Mouse (Mus musculus) ovary, postnatal 10 days (tissue): Measurements from ENCODE around the gene Anp32b.

Source experiments
- DNase-seq: peaks from one replicate; pipeline ENCODE4 v3.0.0; 2022; ENCODE audit warnings: low spot score

Anp32b gene

DNA sequence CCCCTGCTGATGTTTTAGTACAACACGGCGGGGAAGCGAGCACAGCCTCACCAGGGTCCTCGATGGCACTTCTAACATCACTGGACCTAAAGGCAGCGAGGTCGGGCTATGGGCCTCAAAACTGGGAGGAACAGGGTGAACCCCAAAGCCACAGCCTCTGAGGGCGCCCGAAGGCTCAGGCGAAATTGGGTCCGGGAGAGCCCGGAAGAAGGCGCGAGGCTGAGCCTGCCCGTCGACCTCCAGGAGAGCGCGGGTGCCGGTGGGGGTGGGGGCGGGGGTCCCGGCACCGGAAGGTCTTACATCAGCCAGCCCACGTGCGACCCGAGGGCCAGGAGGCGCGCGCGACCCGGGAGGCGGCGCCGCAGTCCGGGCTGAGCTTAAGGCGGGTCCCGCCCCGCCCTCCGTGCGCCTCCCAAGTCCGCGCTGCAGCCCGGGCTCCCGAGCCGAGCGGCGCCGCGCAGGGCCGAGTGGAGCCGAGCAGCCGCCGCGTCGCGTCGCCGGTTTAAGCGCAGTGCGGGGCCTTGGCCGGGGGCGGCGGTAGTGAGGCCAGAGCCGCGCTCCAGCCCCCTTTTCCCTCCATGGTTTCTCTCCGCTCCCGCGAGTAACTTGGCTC lies at the start of gene Anp32b:
Gene Anp32b, plus strand, starts transcription at position 384 of the 613 bp plus-strand sequence.
- DNase-seq: peak; percentile 87

DNA sequence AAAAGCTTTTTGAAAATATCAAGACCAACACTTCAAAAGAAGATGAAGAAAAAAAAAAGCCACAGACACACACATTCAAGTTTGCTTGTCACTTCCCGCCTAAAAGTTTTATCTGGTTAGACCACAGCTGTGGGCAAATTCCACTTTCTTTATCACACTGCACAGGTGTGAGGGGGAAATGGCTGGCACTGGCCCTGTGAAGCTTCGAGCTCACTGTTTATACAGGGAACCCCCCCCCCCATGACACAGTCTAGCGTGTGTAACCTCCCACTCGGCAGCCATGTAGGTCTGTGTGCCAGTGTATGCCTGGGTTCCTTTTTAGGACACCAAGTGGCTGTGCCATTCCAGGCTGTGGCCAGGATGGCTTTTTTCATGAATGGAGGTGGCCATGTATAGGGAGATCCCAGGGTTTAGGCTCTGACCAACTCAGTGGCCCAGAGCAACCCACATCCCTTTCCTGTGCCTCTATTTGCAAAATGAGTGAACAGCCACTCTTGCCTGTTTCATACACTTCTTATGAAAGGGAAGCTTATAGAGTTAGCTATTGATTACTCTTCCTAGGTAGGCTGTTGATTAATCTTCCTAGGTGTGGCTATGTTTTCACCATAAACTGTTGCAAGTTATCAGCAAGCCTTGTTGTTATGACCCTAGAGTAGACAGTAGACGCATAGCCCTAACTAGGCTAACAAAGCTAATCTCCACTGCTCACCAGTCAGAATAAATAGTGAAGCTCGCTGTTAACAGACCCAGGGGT lies 46.5 kb upstream of the Anp32b start:
- no peak for DNase-seq

DNA sequence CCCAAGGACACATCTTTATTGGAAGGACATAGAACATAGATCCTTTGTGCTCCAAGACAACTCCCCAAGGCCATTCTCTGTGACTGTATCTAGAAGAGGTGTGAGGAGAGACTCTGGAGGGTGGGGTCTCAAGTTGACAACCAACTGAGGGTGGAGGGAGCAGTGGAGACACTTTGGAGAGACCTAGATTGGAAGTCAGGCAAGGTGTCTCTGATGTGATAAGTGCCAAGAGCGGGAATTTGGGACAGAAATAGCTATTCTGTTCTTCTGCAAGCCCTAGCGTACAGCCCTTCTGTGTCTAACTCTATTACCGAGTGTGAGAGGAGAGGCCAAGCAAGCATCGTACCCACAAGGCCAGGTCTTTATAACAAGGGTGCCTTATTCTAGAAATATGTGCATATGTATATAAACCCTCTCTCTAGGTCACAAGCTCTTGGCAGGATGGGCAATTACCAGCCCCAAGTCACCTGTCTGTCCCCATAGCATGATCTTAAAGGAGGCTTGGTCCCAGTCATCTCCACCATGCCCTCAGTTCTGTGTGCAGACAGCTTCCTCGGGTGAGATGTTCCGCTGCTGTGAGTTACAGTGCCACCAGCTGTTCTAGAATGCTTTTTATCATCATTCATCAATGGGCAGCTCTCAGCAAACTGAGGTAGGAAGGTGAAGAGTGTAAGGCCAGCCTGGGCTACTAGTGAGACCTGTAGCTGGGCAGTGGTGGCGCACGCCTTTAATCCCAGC lies 43.6 kb upstream of the Anp32b start:
- DNase-seq: no peak

DNA sequence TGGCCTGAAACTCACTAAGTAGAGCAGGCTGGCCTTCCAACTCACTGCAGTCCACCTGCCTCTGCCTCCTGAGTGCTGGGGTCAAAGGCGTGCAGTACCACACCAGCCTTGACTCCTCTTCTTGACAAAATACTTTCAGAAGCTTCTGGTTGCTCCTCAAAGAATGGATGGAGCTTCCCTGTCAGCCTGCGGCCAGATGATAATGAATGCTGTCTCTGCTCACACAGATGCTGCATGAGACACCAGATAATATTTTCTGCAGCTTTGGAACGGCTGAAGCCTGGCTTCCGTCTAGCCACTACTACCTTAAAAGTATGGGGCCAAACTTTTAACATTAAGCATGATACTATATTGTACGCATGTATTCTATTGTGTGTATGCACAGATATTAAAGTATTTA lies 40.0 kb upstream of the Anp32b start:
- DNase-seq: no peak

DNA sequence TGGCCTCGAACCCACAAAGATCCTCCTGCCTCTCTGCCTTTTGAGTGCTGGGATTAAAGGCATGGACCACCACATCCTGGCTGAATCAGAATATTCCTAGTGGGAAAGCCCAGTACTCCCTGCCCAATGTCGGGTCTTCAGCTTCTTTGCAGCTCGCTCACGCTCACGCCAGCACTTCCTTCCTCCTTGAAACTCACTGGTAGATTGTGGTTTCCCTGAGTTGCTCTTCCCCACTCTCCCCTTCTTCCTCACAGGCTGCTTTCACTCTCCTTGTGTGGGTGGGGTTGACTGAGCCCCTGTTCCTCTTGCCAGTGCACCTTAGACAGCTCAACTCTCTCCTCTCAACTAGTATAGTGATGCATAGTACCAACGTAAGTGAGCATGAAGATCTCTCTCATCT lies 39.2 kb upstream of the Anp32b start:
- DNase-seq: no peak

DNA sequence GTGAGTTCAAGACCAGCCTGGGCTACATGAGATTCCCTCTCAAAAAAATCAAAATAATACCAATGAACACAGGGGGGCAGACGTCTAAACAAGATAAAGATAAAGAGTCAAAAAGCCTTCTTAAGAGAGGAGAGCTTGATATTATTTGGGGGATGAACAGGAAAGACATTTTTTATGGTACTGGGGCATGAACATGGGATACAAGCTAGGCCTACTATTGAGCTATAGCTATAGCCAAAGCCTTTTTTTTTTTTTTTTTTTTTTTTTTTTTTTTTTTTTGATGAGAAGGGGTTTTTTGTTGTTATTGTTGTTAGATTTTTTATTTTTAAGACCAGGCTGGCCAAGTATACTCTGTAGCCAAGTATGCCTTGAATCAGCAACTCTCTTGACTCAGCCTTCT lies 38.6 kb upstream of the Anp32b start:
- DNase-seq: no peak

DNA sequence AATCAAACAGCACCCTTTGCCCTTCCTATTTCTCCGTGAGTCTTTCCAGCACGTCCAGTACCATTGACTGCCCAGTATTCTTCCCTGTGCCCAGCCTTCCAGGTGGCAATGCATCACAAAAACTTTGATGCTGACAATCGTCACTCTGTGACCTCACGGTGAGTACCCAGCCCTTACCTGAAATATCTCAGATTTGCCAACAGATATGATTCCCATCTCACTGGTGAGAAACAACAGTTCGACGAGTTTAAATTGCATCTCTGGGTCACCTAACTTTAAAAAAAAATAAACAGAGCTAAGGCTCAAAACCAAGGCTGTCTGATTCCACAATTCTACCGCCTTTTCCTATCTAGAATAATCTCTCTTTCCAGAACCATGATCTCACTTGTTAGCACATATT lies 37.3 kb upstream of the Anp32b start, which contains the start of gene Hemgn:
Gene Hemgn, minus strand, starts transcription at position 101 of the 400 bp plus-strand sequence.
- DNase-seq: no peak

DNA sequence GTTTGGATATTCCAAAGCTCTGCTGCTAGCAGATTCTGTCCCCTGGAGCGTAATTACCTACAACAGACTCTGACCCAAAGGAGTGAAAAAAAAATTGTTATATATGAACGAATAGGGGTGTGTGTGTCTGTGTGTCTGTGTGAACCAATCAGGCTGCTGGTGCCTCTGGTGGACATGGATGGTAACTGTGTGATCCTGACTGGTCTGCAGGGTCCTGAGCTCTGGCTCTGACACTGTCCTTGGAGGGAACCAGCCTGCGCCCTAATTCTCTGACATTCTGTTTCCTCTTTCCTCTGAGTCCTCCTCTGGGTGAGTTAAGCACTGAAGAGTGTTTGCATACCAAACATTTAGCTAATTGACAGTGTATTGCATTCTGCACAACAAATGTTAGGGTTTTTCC lies 33.2 kb upstream of the Anp32b start:
- no peak for DNase-seq

DNA sequence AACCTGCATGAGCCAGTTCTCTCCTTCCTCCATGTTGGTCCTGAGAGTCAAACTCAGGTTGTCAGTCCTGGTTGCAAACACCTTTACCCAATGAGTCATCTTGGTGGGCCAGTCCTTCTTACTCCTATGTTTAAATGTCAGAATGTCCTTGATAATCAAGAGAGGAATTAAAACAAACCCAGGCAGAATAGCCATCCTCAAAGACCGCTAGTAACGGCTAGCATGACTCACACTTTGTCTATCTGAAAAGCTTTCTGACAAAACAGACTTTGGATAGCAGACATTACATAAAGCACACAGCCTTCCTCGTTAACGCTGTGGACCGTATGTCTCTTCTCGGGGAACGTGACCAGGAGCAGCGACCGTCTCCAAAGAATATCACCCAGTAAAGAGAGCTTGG lies 31.9 kb upstream of the Anp32b start:
- no peak for DNase-seq

DNA sequence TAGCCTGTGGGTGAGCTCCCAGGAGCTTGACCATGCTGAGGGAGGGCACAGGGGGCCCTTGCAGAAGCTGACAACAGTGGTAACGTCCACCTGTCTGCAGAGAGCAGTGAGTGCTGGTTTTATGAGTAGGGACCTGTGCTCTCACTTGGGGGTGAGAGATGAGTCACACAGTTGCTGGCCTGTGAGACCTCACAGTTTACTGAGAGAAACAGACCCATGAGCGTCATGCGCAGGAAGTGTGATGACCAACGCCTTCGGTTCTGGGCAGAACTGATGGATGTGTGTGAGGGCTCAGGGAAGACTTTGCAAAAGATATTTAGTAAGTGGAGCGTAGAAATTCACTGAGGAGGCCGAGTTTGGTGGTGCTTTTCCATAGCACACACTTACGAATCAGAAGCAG lies 28.1 kb upstream of the Anp32b start:
- DNase-seq: no peak

DNA sequence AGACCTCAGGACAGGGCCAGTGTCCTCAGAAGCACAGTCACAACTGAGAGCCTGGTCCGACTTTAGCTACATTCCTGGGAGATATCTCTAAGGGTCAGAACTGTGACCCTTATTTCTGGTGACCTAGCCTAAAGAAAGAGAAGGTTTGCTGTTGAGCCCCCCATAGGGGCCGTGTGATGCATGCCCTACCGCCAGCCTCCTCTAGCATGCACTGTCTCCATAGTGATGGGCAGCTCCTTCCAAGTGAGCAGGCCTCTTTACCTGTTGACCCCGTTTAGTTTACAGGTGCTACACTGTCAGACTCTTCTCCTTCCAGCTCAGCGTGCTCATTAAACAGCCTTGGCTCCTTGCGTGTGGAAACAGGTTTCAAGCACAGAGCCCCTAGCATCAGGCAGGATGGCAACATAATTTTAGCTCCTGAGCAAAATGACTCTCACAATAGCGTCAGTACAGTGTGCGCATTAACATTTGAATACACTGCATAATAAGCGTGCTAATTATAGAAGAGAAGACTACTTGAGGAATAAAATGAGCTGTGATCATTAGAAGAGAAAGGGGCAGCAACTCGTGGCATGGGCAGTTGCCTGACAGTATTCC lies 21.7 kb upstream of the Anp32b start:
- no peak for DNase-seq

DNA sequence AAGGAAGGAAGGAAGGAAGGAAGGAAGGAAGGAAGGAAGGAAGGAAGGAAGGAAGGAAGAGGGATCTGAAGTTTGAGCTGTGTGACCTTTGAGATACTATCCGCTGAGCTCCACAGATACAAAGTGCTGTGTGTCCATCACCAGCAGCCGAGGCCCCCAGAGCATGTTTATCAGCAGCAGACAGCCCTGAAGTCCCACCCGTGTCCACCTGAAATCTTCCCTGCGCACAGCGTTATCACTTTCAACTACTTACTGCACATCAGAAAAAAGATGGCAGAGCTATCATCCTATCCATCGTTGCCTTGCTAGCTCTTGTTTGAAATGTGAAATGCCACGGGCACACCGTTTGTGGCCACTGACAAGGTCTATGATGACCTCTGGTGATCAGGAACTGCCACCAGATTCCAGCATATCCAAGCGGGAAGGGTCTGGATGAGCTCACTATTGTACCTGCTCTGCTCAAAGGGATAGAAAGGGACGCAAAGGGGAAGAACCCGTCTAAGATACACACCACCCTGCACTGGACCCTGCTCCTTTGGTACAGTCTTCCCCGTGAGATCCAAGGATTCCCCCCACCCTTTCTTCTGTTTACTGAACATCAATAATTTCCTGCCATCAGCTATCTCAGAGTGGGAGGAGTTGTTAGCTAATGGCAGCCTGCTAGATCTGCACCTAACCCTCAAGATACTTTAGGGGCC lies 18.2 kb upstream of the Anp32b start:
- DNase-seq: no peak

DNA sequence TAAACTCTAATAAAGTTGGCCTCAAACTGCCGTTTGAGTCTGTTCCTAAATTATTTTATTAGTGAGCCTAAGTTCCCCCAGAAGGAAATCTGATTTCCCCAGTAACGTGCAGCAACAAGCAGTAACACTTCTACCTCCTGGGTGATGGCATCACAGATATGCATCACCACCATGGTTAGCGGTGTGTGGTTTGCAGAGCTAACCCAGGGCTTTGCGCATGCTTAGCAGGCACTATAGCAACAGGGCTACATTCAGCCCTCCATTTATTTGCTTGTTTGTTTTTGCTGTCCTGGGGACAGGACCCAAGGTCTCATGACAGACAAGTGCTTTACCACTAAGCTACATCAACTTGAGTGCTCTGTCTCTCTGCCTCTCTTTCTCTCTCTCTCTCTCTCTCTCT lies 8.2 kb upstream of the Anp32b start:
- DNase-seq: no peak

DNA sequence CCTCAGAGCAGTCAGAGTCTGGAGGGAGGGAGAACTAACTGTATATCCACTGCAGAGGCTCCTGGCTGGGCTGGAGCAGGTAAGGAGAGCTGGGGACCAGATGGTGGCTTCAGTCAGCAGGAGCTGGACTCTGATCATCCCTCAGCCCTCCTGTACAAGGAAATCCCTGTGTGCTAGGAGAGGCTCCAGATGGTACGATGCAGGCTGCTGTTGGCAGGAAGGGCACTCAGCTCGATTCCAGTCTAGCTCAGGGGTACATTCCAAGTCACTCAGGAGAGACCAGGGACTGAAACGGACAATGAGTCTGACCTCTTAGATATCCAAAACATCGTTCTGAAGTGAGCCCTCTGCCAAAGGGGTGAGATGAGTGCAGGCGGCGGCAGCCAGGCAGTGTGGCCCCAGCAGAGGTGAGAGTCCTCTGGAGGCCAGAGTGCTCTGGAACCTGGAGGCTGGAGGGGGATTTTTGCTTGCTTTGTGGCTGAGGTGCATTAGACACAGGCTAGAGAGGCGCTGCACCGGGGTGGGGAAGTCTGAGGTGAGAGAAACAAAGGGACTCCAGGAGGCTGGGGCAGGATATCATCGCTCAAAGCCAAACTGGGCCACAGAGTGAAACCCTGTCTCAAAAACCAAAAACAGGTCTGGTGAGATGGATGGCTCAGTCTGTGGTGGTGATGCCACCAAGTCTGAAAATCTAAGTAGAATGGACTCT lies 5.3 kb upstream of the Anp32b start:
- DNase-seq: no peak

DNA sequence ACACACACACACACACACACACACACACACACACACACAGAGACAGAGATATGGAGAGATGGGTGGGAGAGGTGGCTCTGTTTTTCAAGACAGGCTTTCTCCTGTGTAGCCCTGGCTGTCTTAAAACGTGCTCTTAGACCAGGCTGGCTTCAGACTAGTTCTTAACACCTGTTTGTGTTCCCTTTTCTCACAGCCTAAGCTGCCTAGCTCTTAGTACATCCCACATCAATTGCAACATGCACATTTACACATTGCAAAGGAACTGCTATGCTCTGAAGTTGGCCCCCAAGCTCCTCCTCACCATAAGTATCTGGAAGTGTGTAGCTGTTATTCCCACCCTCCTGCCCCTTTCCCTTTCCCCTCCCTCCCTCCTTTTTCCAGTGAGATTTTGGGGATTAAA lies 3.2 kb upstream of the Anp32b start:
- no peak for DNase-seq

DNA sequence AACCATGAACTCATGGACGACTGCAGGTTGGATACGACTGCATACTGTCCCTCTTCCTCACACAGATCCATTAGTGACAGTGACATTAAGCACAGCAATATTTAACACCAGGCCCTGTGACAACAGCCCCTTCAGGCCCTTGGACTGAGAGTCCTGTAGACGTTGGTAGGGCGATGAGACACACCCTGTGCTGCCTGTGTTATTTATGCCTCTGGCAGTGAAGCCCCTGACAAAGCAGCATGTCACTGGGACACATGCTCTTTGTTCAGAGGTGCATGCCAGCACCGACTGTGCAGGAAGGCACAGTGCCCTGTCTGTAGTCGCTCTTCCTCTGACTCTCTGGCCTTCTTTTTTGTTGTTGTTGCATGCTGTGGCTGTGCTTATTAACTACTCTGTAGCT lies 1.8 kb upstream of the Anp32b start:
- DNase-seq: no peak

DNA sequence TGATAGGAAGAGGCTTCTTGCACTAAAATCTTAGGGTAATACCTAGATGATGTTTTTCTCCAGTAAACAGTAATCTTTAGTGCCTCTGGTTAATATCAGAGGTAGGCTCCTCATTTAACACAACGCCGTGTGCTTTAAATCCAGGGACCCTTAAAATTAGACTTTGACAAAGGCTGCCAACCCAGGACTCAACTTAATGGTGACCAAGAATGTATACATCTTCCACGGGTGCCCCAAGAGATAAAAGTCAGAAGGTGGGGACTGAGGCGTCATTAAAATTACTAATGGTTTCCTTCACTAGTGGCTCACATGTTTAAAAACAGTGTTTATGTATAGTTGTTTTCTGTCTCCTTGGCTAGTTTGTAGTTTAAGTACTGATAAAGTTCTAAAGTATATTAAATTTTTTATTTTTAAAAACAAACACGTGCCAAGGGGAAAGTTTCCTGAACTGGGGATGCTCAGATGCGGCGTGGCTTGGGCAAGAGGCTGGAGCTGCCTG lies 633 bp upstream of the Anp32b start:
- DNase-seq: no peak

DNA sequence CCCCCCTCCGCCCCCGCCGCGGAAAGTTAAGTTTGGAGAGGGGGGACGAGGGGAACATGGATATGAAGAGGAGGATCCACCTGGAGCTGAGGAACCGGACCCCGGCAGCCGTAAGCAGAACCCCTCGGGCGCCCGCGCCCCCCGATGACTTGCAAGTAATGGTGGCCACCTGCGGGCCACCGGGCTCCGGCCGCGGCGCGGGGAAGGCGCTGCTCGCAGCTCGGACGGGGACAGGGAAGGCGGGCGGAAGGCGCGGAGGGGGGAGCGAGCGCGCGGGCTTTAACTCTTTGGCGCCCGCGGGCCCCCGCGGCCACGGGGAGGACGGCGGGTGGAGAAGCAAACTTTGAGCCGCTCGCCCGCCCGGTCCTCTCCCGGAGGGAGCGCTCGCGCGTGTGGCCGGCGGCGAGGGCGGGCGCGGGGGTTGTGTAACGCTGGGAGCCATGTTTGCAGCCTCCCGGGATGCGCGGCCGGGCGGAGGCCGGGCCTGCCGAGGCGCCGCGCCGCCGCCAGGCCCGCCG lies 597 bp downstream of the Anp32b start:
- DNase-seq: peak; percentile 60

DNA sequence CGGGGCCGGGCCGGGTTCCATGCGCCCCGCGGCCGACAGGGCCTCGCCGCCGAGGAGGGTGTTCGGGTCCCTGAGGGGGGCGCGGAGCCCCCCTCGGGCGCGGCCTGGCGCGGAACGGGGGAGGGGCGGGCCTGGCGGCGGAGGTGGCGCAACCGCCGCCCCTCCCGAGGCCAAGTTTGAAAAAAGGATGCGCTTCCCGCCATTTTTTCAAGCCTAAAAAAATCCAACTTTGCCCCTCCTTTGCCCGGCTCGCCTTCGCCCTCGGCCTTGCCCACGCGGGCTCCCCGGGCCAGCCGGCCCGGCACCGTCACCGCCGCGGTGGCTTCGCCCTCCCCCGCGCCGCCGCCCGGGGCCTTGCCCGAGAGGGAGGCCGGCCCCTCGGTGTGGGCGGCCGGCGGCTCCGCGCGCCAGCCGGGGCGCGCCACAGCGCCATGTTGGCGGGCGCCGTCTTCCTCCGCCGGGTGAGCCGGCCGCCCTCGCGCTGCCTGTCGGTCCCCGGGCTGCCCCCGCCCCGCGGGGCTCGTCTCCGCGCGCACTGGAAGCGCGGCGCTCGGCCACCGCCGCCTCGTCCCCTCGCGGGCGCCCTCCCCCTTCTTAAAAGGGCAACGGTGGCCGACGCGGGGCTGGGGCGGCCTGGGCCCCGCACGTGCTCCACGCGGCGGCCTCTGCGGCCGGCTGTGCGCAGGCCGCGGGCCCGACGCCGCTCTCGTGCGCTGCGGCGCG lies 1.2 kb downstream of the Anp32b start:
- peak; percentile 65 for DNase-seq

DNA sequence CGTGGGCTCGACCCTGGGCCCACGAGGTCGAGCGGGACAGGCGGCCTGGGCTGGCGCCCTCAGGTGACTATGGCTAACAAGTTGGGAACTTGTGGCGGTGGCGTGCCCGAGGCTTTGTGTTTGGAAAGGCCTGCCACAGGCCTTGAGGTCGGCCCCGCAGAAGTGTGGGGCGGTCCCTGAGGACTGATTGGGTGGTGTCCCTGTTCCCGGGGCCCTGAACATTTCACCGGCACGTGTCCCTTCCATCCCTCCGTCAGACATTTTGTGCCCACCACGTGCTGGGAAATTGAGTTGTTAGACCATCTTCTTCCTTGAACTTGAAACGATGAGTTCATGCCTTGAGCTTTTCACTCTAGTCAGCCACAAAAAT lies 1.8 kb downstream of the Anp32b start:
- peak; percentile 25 for DNase-seq
